Mouse (Mus musculus) spleen, postnatal 4 days (tissue): ENCODE results near the gene Rpl13a.
"Not testable (repeated sequence)": the region's sequence is repeated elsewhere in the genome, so short reads cannot be mapped to it uniquely, and the experiment has no call there.

Experiments used
- DNase-seq, 2 experiments: peaks; one replicate each; pipeline ENCODE4 v3.0.0; 2022; ENCODE audit warnings: low spot score in 2 of 2

Gene Rpl13a

GRCm38 (mm10) chr7:45157459-45157858, 28.9 kb upstream of the Rpl13a start:
- no peak for DNase-seq

GRCm38 (mm10) chr7:45156206-45156605, 27.6 kb upstream of the Rpl13a start:
- no peak for DNase-seq

GRCm38 (mm10) chr7:45155590-45155989, 27.0 kb upstream of the Rpl13a start:
- DNase-seq = no peak

- DNase-seq = peak; percentile 69 to 82
These were observed 26.5 kb upstream of the Rpl13a start for GRCm38 (mm10) chr7:45154993-45155514.

- peak; percentile 97 to 99 for DNase-seq
These were observed 25.8 kb upstream of the Rpl13a start, which contains the start of the genes Pih1d1 and Aldh16a1 for GRCm38 (mm10) chr7:45154096-45154992. Pih1d1 (plus strand) TSS chr7:45154303. Aldh16a1 (minus strand) TSS chr7:45154584.

- DNase-seq = no peak
These were observed 25.0 kb upstream of the Rpl13a start for GRCm38 (mm10) chr7:45153586-45153985.

- DNase-seq = not testable (repeated sequence)
These were observed 24.5 kb upstream of the Rpl13a start for GRCm38 (mm10) chr7:45153052-45153451.

GRCm38 (mm10) chr7:45151303-45151702, 22.7 kb upstream of the Rpl13a start:
- no peak for DNase-seq

GRCm38 (mm10) chr7:45150321-45150720, 21.8 kb upstream of the Rpl13a start:
- no peak for DNase-seq

GRCm38 (mm10) chr7:45149545-45149944, 21.0 kb upstream of the Rpl13a start:
- DNase-seq = no peak

GRCm38 (mm10) chr7:45148534-45149098, 20.1 kb upstream of the Rpl13a start:
- DNase-seq = no peak

GRCm38 (mm10) chr7:45147899-45148298, 19.3 kb upstream of the Rpl13a start:
- no peak for DNase-seq

- DNase-seq = no peak
These were observed 18.7 kb upstream of the Rpl13a start for GRCm38 (mm10) chr7:45147267-45147666.

GRCm38 (mm10) chr7:45145460-45145859, 16.9 kb upstream of the Rpl13a start:
- DNase-seq = no peak

GRCm38 (mm10) chr7:45144368-45145174, 16.0 kb upstream of the Rpl13a start:
- DNase-seq = no peak

- no peak for DNase-seq
These were observed 13.4 kb upstream of the Rpl13a start for GRCm38 (mm10) chr7:45141914-45142313.

- no peak for DNase-seq
These were observed 12.8 kb upstream of the Rpl13a start for GRCm38 (mm10) chr7:45141319-45141718.

- no peak for DNase-seq
These were observed 11.6 kb upstream of the Rpl13a start for GRCm38 (mm10) chr7:45139904-45140723.

GRCm38 (mm10) chr7:45138403-45138802, 9.8 kb upstream of the Rpl13a start:
- DNase-seq = no peak

- DNase-seq = peak in 1 of 2 experiments; percentile 65
These were observed 8.8 kb upstream of the Rpl13a start for GRCm38 (mm10) chr7:45137171-45138006.
